Mouse (Mus musculus) ES-Bruce4 (cell line): ENCODE measurements around the gene Hdgfl2.

Source experiments
- EP300 ChIP-seq: IDR thresholded peaks from 2 replicates; pipeline ENCODE4 v1.6.1; 2011; ENCODE audit warnings: low read depth, low read length; ENCODE audit not compliant: insufficient read depth
- POLR2A ChIP-seq: IDR thresholded peaks from one replicate; pipeline ENCODE4 v1.8.1; 2011; ENCODE audit warnings: low read length; ENCODE audit not compliant: insufficient read depth

DNA sequence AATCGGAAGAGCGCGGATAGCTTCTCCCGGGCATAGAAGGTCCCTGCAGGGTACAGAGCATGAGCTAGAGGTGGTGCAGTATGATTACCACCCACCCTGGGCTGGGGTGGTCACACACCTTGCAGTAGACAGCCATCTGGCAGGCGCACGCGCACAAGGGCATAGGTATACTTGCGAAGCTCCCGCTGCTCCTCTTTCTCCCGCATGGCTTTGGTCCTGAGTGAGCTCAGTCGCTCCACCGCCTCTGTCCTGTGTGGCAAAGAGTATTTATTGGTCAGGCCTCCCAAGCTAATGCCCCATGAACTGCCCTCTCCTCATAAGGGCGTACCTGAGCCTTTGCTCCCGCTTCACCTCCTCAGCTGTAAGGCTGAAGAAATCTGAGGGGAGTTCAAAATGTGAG lies 10.4 kb upstream of the Hdgfl2 start:
- TF ChIP-seq POLR2A (no peak), EP300 (no peak)
